Mouse (Mus musculus) heart, embryonic 16.5 days (tissue): ENCODE results near the gene Drc1. TPM values are rescaled to one million over a fixed set of nuclear protein-coding genes. Genes with fewer than 3 reads are reported as not detected.
A peak's percentile ranks its signal among the peaks of the same experiment; 100 is the strongest.

ENCODE experiments used
- ATAC-seq: fragments of 200-750 bp; cut with Nextera tagmentation; replicated peaks from 2 replicates; pipeline ENCODE4 v1.8.0; 2017; ENCODE audit warnings: moderate number of reproducible peaks; ENCODE audit not compliant: insufficient read depth, low FRiP score; ENCODE audit errors: extremely low read depth
- H3K27ac ChIP-seq: fragments of 300-500 bp; sonication (generic); 2 replicates; pipeline ENCODE4 v1.5.1; 2014; ENCODE audit warnings: mild to moderate bottlenecking, low read length, control low read depth, moderate library complexity
- H3K27me3 ChIP-seq: fragments of 300-500 bp; sonication (generic); 2 replicates; pipeline ENCODE4 v1.6.1; 2014; ENCODE audit warnings: low read length, mixed read lengths; ENCODE audit not compliant: control insufficient read depth, insufficient read depth
- H3K36me3 ChIP-seq: fragments of 300-500 bp; sonication (generic); 2 replicates; pipeline ENCODE4 v1.6.1; 2014; ENCODE audit not compliant: control insufficient read depth, insufficient read depth
- H3K4me1 ChIP-seq: fragments of 300-500 bp; sonication (generic); 2 replicates; pipeline ENCODE4 v1.6.1; 2014; ENCODE audit warnings: low read length, mixed read lengths; ENCODE audit not compliant: control insufficient read depth, insufficient read depth
- H3K4me2 ChIP-seq: fragments of 300-500 bp; sonication (generic); 2 replicates; pipeline ENCODE4 v1.6.1; 2014; ENCODE audit warnings: low read depth, mild to moderate bottlenecking, control low read depth, low read length
- H3K4me3 ChIP-seq: fragments of 300-500 bp; sonication (generic); 2 replicates; pipeline ENCODE4 v1.5.1; 2014; ENCODE audit warnings: mild to moderate bottlenecking, control low read depth, low read length
- H3K9ac ChIP-seq: fragments of 300-500 bp; sonication (generic); 2 replicates; pipeline ENCODE4 v1.6.1; 2014; ENCODE audit warnings: low read length, control low read depth
- H3K9me3 ChIP-seq: fragments of 300-500 bp; sonication (generic); replicated peaks from 2 replicates; pipeline ENCODE4 v1.6.1; 2016; ENCODE audit warnings: low read length; ENCODE audit not compliant: control insufficient read depth
- WGBS: fragments of 180-500 bp; shearing (Covaris S2); extraction: QIAGEN DNeasy Blood & Tissue Kit; methylation state at CpG from one replicate; pipeline ENCODE4 v1.1.7; 2014; 5-methylcytosine and 5-hydroxymethylcytosine counted together
- polyA plus RNA-seq: library from polyadenylated mRNA; unstranded; fragments of >200 nt; fragmentation: Nextera tagmentation; extraction: Ambion mirVana; gene quantifications from 2 replicates; pipeline ENCODE4 v1.2.1, GENCODE M21; 2015

The Drc1 gene
- polyA plus RNA-seq, 1 experiment from 2014 or later = 3.3 TPM

DNA sequence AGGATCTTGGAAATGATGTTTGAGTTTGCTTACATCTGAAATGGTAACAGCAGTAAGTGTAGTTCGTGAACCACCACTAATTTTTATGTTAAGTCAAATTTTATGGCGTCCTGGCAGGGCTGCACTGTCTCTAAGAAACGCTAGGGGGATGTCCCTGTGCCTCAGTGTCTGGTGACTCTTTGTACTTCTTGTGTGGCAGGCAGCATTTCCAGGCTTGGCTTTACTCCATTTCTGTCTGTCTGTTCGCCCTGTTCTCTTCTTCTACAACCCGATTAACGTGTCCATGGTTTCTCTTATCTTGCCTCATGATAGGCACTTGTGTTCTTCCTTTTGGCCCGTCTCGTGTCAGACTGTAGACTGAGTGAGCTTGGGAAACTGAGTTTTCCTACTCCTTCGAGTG, 37.4 kb upstream of the Drc1 start:
- ATAC-seq = no peak
- no peak overlapping the region for H3K4me3 ChIP-seq
- no peak overlapping the region for H3K27ac ChIP-seq
- 34% methylated on average over 9 of the region's 9 CpGs for WGBS
- H3K27me3 ChIP-seq = no peaks in the 10 kb centered on the region
- no peak overlapping the region for H3K4me2 ChIP-seq
- peaks cover 30% of the 10 kb centered on the region for H3K4me1 ChIP-seq
- no peaks in the 10 kb centered on the region for H3K9me3 ChIP-seq
- H3K36me3 ChIP-seq = peaks cover 2% of the 10 kb centered on the region; the same call in 1 of the 2 replicates
- H3K9ac ChIP-seq = no peak overlapping the region

GRCm38 (mm10) chr5:30245861-30246416, 35.2 kb upstream of the Drc1 start:
- 75% methylated on average over 9 of the region's 9 CpGs for WGBS
- H3K27me3 ChIP-seq = no peaks in the 10 kb centered on the region
- H3K9ac ChIP-seq = no peak overlapping the region
- no peaks in the 10 kb centered on the region for H3K9me3 ChIP-seq
- peaks cover 30% of the 10 kb centered on the region for H3K4me1 ChIP-seq
- H3K36me3 ChIP-seq = peaks cover 12% of the 10 kb centered on the region
- ATAC-seq = no peak
- H3K27ac ChIP-seq = no peak overlapping the region
- H3K4me3 ChIP-seq = no peak overlapping the region
- H3K4me2 ChIP-seq = no peak overlapping the region

GRCm38 (mm10) chr5:30247666-30248065, 33.5 kb upstream of the Drc1 start:
- H3K4me3 ChIP-seq = no peak overlapping the region
- no peak overlapping the region for H3K9ac ChIP-seq
- no peak overlapping the region for H3K4me2 ChIP-seq
- no peaks in the 10 kb centered on the region for H3K9me3 ChIP-seq
- peaks cover 21% of the 10 kb centered on the region for H3K4me1 ChIP-seq
- H3K36me3 ChIP-seq = peaks cover 17% of the 10 kb centered on the region
- H3K27ac ChIP-seq = no peak overlapping the region
- 98% methylated on average over 1 of the region's 1 CpGs for WGBS
- no peaks in the 10 kb centered on the region for H3K27me3 ChIP-seq
- ATAC-seq = no peak

DNA sequence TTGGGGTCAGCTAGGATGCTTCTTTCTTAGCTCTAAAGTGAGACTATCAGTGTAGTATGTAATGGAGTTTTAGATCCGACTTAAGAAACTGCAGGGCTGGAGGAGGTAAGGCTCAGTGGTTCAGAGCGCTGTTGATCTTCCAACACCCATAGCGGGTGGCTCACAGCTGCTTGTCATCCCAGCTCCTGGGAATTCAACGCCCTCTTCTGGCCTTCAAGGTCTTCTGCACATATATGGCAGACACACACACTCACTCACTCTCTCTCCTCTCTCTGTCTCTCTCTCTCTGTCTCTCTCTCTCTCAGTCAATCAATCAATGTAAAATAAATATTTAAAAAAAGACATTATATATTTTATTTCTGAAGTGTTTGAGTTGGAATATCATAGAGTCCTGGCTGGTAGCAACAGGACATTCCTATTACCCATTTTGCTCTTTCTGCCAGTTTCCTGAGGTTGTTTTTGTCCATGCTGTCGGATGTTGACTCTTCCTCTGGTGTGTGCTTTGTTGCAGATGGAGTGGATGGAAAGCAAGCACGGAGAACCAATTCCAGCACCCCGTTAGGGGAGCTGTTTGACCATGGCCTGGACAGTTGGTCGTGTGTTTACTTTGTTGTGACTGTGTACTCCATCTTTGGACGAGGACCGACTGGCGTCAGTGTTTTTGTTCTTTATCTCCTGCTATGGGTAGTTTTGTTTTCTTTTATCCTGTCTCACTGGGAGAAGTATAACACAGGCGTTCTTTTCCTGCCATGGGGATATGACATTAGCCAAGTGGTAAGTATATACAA, 25.4 kb upstream of the Drc1 start:
- Histone ChIP-seq H3K9me3 (no peaks in the 10 kb centered on the region), H3K9ac (no peak overlapping the region), H3K27me3 (no peaks in the 10 kb centered on the region), H3K4me1 (no peaks in the 10 kb centered on the region), H3K4me3 (no peak overlapping the region), H3K4me2 (no peak overlapping the region), H3K36me3 (peaks cover 46% of the 10 kb centered on the region), H3K27ac (no peak overlapping the region)
- WGBS = 78% methylated on average over 12 of the region's 12 CpGs
- no peak for ATAC-seq

DNA sequence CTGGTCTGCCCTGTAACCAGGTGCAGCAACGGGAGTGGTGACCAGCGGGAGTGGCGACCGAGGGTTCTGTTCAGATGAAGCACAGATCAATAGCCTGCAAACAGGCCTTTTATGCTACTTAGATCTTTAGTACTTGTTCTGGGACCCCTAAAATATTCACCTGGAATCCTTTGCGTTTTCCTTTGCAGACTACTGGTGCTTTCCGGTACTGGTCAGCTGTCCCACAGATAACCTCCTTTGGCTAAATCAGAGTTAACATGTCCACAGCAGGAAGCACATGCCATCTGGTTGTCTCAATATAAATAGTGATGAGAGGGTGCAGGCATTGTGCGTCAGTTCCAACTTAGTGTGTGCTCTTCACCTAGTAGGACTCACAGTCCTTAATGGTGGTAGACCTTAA, 22.4 kb upstream of the Drc1 start:
- Histone ChIP-seq H3K4me1 (no peaks in the 10 kb centered on the region), H3K4me3 (no peak overlapping the region), H3K27ac (no peak overlapping the region), H3K9ac (no peak overlapping the region), H3K4me2 (no peak overlapping the region), H3K36me3 (peaks cover 42% of the 10 kb centered on the region), H3K9me3 (no peaks in the 10 kb centered on the region), H3K27me3 (no peaks in the 10 kb centered on the region)
- ATAC-seq = no peak
- WGBS = 88% methylated on average over 7 of the region's 7 CpGs

DNA sequence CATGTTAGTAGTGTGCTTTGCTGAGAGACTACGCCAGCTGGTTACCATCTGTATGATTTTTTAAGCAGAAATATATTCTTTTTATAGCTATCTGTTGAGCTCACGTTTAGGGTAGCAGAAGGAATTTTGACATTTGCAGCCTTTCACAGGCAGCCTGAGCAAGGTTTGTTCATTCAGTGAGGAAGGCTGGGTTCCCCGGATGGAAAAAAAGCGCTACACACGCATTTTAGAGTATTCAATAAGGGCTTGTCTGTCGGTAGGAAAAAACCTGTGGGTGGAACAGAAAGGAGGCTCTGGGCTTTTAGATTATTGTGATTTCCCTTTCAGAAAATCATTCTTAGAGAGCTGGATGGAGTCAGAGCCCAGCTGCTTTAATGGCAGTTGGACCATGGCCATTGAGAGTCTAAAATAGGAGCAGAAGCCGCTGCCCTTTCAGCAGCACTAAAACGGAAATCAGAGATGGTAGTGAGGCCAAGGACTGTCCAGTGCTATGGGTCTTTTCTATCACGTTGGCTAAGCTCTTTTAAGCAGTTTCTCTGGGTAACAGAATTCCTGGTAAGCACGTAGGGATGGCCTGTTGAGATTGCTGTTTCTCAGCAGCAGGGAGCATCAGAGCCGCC, 10.5 kb upstream of the Drc1 start:
- H3K27me3 ChIP-seq = no peaks in the 10 kb centered on the region
- H3K27ac ChIP-seq = peak overlapping the region; percentile 1; the same call in 1 of the 2 replicates
- H3K4me2 ChIP-seq = no peak overlapping the region
- no peaks in the 10 kb centered on the region for H3K9me3 ChIP-seq
- peaks cover 11% of the 10 kb centered on the region for H3K4me1 ChIP-seq
- no peak for ATAC-seq
- 51% methylated on average over 11 of the region's 11 CpGs for WGBS
- no peak overlapping the region for H3K9ac ChIP-seq
- H3K4me3 ChIP-seq = no peak overlapping the region
- H3K36me3 ChIP-seq = peaks cover 12% of the 10 kb centered on the region

DNA sequence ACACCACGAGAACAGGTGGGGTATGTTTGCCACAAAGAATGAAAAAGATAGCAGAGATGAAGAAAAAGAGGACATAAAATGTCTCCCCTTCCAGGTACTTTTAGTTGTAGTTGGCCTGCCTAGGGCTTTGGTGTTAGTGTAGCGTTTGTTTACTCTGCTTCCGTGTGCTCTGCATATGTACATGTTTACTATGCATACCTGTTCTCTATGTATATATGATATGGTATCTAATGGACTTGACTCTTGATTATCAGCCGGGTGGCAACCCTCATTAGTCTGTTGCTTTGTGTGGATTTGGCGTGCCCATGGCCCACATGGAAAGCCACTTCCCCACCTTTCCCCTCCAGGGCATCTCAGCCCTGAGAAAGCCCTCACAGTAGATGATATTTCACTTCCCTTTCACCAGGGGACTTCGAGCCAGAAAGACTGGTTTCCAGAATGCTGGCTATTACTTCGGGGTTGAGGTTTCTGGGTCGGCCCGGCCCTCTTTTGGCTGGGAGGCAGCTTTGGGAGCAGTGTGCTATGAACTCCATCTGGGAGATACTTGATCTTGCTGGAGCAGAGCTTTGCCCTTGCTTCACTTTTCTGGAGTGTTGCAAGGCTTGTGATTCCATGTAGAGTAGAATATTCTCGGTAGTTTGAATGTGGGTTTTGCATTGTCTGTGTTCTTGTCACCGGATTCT, 9.4 kb upstream of the Drc1 start:
- ATAC-seq = no peak
- H3K4me2 ChIP-seq = no peak overlapping the region
- peaks cover 11% of the 10 kb centered on the region for H3K4me1 ChIP-seq
- no peak overlapping the region for H3K4me3 ChIP-seq
- no peaks in the 10 kb centered on the region for H3K9me3 ChIP-seq
- no peak overlapping the region for H3K27ac ChIP-seq
- H3K36me3 ChIP-seq = peaks cover 7% of the 10 kb centered on the region
- no peaks in the 10 kb centered on the region for H3K27me3 ChIP-seq
- H3K9ac ChIP-seq = no peak overlapping the region
- WGBS = 82% methylated on average over 11 of the region's 11 CpGs

GRCm38 (mm10) chr5:30276361-30276760, 4.8 kb upstream of the Drc1 start:
- WGBS = 82% methylated on average over 2 of the region's 2 CpGs
- H3K4me2 ChIP-seq = no peak overlapping the region
- H3K27ac ChIP-seq = no peak overlapping the region
- no peaks in the 10 kb centered on the region for H3K27me3 ChIP-seq
- H3K9ac ChIP-seq = no peak overlapping the region
- H3K36me3 ChIP-seq = no peaks in the 10 kb centered on the region
- no peak overlapping the region for H3K4me3 ChIP-seq
- no peaks in the 10 kb centered on the region for H3K9me3 ChIP-seq
- no peak for ATAC-seq
- H3K4me1 ChIP-seq = peaks cover 2% of the 10 kb centered on the region; the same call in 1 of the 2 replicates

GRCm38 (mm10) chr5:30278952-30279351, 2.2 kb upstream of the Drc1 start:
- 50% methylated on average over 3 of the region's 3 CpGs for WGBS
- no peak overlapping the region for H3K27ac ChIP-seq
- H3K9me3 ChIP-seq = no peaks in the 10 kb centered on the region
- ATAC-seq = no peak
- H3K36me3 ChIP-seq = no peaks in the 10 kb centered on the region
- H3K9ac ChIP-seq = no peak overlapping the region
- no peak overlapping the region for H3K4me3 ChIP-seq
- H3K4me2 ChIP-seq = no peak overlapping the region
- H3K4me1 ChIP-seq = peaks cover 2% of the 10 kb centered on the region; the same call in 1 of the 2 replicates
- H3K27me3 ChIP-seq = no peaks in the 10 kb centered on the region
